Mouse (Mus musculus): Measurements from ENCODE around the gene I0C0044D17Rik. TPM values are rescaled to one million over a fixed set of nuclear protein-coding genes. Genes with fewer than 3 reads are reported as not detected.

The I0C0044D17Rik gene
- polyA plus RNA-seq, 1 experiment from 2014 or later: not detected

Other genes with a start within 250 kb of the I0C0044D17Rik start
- 0.09 and 0.18 TPM in 2 replicates for gene L1td1, start 97.1 kb downstream of the I0C0044D17Rik start, polyA plus RNA-seq (2015; fragmentation: Nextera tagmentation; extraction: Ambion mirVana)
- gene Kank4, start 6.3 kb downstream of the I0C0044D17Rik start, polyA plus RNA-seq (2015; fragmentation: Nextera tagmentation; extraction: Ambion mirVana): 2.5 and 3.3 TPM in 2 replicates
- gene Usp1, start 100.0 kb upstream of the I0C0044D17Rik start, polyA plus RNA-seq (2015; fragmentation: Nextera tagmentation; extraction: Ambion mirVana): 62.1 and 69.4 TPM in 2 replicates
- gene Angptl3, start 207.1 kb upstream of the I0C0044D17Rik start, polyA plus RNA-seq (2015; fragmentation: Nextera tagmentation; extraction: Ambion mirVana): 1.1 and 4.1 TPM in 2 replicates